Mouse (Mus musculus) ES-Bruce4 (cell line): ENCODE results near the gene Rragd. TPM values are rescaled to one million over a fixed set of nuclear protein-coding genes. Genes with fewer than 3 reads are reported as not detected.

Experiments
- H3K27ac ChIP-seq: 2 replicates; pipeline ENCODE4 v1.5.1; 2012; ENCODE audit warnings: low read length, inconsistent platforms; ENCODE audit not compliant: insufficient read depth
- H3K27me3 ChIP-seq: 2 replicates; pipeline ENCODE4 v1.6.1; 2012; ENCODE audit warnings: mild to moderate bottlenecking, low read length, inconsistent platforms; ENCODE audit not compliant: control insufficient read depth, poor library complexity, insufficient read depth, severe bottlenecking
- H3K36me3 ChIP-seq: 2 replicates; pipeline ENCODE4 v1.6.1; 2012; ENCODE audit warnings: inconsistent platforms, mild to moderate bottlenecking, low read length, moderate library complexity; ENCODE audit not compliant: control insufficient read depth, poor library complexity, insufficient read depth, severe bottlenecking
- H3K4me1 ChIP-seq: one replicate; pipeline ENCODE4 v1.8.1; 2011; ENCODE audit warnings: low read length; ENCODE audit not compliant: control insufficient read depth, insufficient read depth
- H3K4me3 ChIP-seq: 2 replicates; pipeline ENCODE4 v1.5.1; 2011; ENCODE audit warnings: low read depth, mild to moderate bottlenecking, low read length
- H3K9ac ChIP-seq: 2 replicates; pipeline ENCODE4 v1.6.1; 2012; ENCODE audit warnings: low read depth, mild to moderate bottlenecking, inconsistent platforms; ENCODE audit not compliant: poor library complexity, severe bottlenecking
- H3K9me3 ChIP-seq: replicated peaks from 2 replicates; pipeline ENCODE4 v1.6.1; 2012; ENCODE audit warnings: mild to moderate bottlenecking, low read length, inconsistent platforms; ENCODE audit not compliant: control insufficient read depth, poor library complexity, insufficient read depth, severe bottlenecking
- CTCF ChIP-seq: IDR thresholded peaks from one replicate; pipeline ENCODE4 v1.8.1; 2011; ENCODE audit warnings: low read depth, low read length
- EP300 ChIP-seq: IDR thresholded peaks from 2 replicates; pipeline ENCODE4 v1.6.1; 2011; ENCODE audit warnings: low read depth, low read length; ENCODE audit not compliant: insufficient read depth
- POLR2A ChIP-seq: IDR thresholded peaks from one replicate; pipeline ENCODE4 v1.8.1; 2011; ENCODE audit warnings: low read length; ENCODE audit not compliant: insufficient read depth
- polyA plus RNA-seq: library from polyadenylated mRNA; stranded (reverse); fragments of >200 nt; gene quantifications from 2 replicates; pipeline ENCODE4 v1.2.4, GENCODE M21; 2011; ENCODE audit warnings: low read depth; ENCODE audit not compliant: missing spikeins, insufficient read depth, insufficient read length

Gene Rragd
- polyA plus RNA-seq, 1 experiment = 27.2 TPM

GRCm38 (mm10) chr4:32977331-32977730 lies 5.5 kb upstream of the Rragd start:
- no peak overlapping the region for H3K4me3 ChIP-seq
- H3K9ac ChIP-seq = no peak overlapping the region
- peaks cover 3% of the 10 kb centered on the region for H3K4me1 ChIP-seq
- no peak overlapping the region for H3K27ac ChIP-seq
- peaks cover 22% of the 10 kb centered on the region for H3K9me3 ChIP-seq
- TF ChIP-seq EP300 = no peak
- TF ChIP-seq CTCF = no peak
- TF ChIP-seq POLR2A = no peak
- no peaks in the 10 kb centered on the region for H3K36me3 ChIP-seq
- H3K27me3 ChIP-seq = no peaks in the 10 kb centered on the region; the same call in 1 of the 2 replicates

- no peak overlapping the region for H3K9ac ChIP-seq
- no peaks in the 10 kb centered on the region; the same call in 1 of the 2 replicates for H3K27me3 ChIP-seq
- H3K4me1 ChIP-seq = peaks cover 3% of the 10 kb centered on the region
- TF ChIP-seq POLR2A (no peak), EP300 (0 out of 2 replicates have a peak, but pooled peaks have one; percentile 53)
- no peak overlapping the region for H3K4me3 ChIP-seq
- no peak overlapping the region for H3K27ac ChIP-seq
- no peaks in the 10 kb centered on the region for H3K36me3 ChIP-seq
- peaks cover 2% of the 10 kb centered on the region; the same call in 1 of the 2 replicates for H3K9me3 ChIP-seq
Measured at GRCm38 (mm10) chr4:32980061-32980460, 2.8 kb upstream of the Rragd start.

GRCm38 (mm10) chr4:32981617-32982016 lies 1.2 kb upstream of the Rragd start:
- TF ChIP-seq CTCF (no peak), POLR2A (no peak)

GRCm38 (mm10) chr4:32982041-32982715 lies 659 bp upstream of the Rragd start:
- Histone ChIP-seq H3K9ac (no peak overlapping the region; the same call in none of the 2 replicates), H3K27me3 (no peaks in the 10 kb centered on the region; the same call in 1 of the 2 replicates), H3K4me3 (peak overlapping the region; percentile 30; the same call in 1 of the 2 replicates), H3K36me3 (no peaks in the 10 kb centered on the region), H3K4me1 (peaks cover 3% of the 10 kb centered on the region), H3K9me3 (no peaks in the 10 kb centered on the region), H3K27ac (no peak overlapping the region)
- TF ChIP-seq CTCF (no peak), EP300 (no peak), POLR2A (no peak)

More at GRCm38 (mm10) chr4:32981617-32982016, 1.2 kb upstream of the Rragd start:
- Histone ChIP-seq H3K36me3 (no peaks in the 10 kb centered on the region), H3K4me1 (peaks cover 3% of the 10 kb centered on the region), H3K27me3 (no peaks in the 10 kb centered on the region; the same call in 1 of the 2 replicates), H3K27ac (no peak overlapping the region), H3K4me3 (no peak overlapping the region), H3K9me3 (no peaks in the 10 kb centered on the region), H3K9ac (no peak overlapping the region)

GRCm38 (mm10) chr4:32983176-32984155 lies 629 bp downstream of the Rragd start:
- no peaks in the 10 kb centered on the region for H3K9me3 ChIP-seq
- peaks cover 3% of the 10 kb centered on the region for H3K4me1 ChIP-seq
- H3K27me3 ChIP-seq = no peaks in the 10 kb centered on the region; the same call in 1 of the 2 replicates
- H3K4me3 ChIP-seq = peak overlapping the region; percentile 93
- H3K36me3 ChIP-seq = no peaks in the 10 kb centered on the region
- TF ChIP-seq EP300 = no peak
- no peak for TF ChIP-seq CTCF
- no peak for TF ChIP-seq POLR2A
- peak overlapping the region; percentile 69 for H3K9ac ChIP-seq
- H3K27ac ChIP-seq = no peak overlapping the region
